Mouse (Mus musculus): Measurements from ENCODE around the gene Abcb6. TPM values are rescaled to one million over a fixed set of nuclear protein-coding genes. Genes with fewer than 3 reads are reported as not detected.
A peak's percentile ranks its signal among the peaks of the same experiment; 100 is the strongest.

Gene Abcb6
- total and polyA plus RNA-seq, 2 experiments from 2014 or later = 17.6 to 36.0 TPM

DNA sequence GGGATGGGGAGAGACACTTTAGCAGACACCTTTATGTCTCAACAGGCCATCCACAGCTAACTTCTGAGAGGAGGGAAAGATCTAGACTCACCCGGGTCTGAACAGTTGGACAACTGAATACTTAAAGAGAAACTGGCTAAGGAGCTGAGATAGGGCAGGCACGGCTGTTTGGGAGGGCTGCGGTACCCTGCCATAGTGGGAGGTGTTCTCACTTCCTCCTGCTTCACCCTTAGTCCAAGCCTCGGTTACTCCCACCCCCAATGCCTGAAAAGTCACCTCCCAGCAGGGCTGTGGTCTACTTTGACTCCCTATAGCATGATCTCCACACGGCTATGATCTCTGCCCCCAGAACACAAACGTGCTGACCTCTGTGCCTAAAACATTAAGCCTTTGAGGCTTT is 43.3 kb upstream of the Abcb6 start:
- Histone ChIP-seq H3K36me3 (replicated peaks; ENCODE audit: control insufficient read depth, insufficient read depth, low read length) (no peaks in the 10 kb centered on the region), H3K9ac (replicated peaks; ENCODE audit: low read depth, low read length) (no peak overlapping the region), H3K9me3 (replicated peaks; ENCODE audit: control insufficient read depth, low read length) (no peaks in the 10 kb centered on the region), H3K27ac (ENCODE audit: low read depth) (no peak overlapping the region), H3K4me1 (ENCODE audit: control insufficient read depth, insufficient read depth) (peaks cover 14% of the 10 kb centered on the region; the same call in 1 of the 2 replicates), H3K27me3 (ENCODE audit: control insufficient read depth, insufficient read depth, low read length) (peaks cover 18% of the 10 kb centered on the region; the same call in 1 of the 2 replicates), H3K4me3 (ENCODE audit: low read depth, low read length) (no peak overlapping the region), H3K4me2 (ENCODE audit: low read depth, low read length) (no peak overlapping the region)
- no peak for DNase-seq (ENCODE audit: low spot score)
- TF ChIP-seq CTCF (IDR thresholded peaks at IDR 0.05; ENCODE audit: low read depth) = no peak
- TF ChIP-seq EP300 (IDR thresholded peaks at IDR 0.05; ENCODE audit: low read depth) = no peak
- 48% methylated on average over 6 of the region's 6 CpGs for WGBS
- ATAC-seq (ENCODE audit: insufficient read depth, low read depth) = no peak

- TF ChIP-seq EP300 (IDR thresholded peaks at IDR 0.05; ENCODE audit: low read depth) = no peak
- no peak for TF ChIP-seq CTCF (IDR thresholded peaks at IDR 0.05; ENCODE audit: low read depth)
- ATAC-seq (ENCODE audit: insufficient read depth, low read depth) = no peak
- Histone ChIP-seq H3K4me3 (ENCODE audit: low read depth, low read length) (no peak overlapping the region), H3K4me2 (ENCODE audit: low read depth, low read length) (no peak overlapping the region), H3K9ac (replicated peaks; ENCODE audit: low read depth, low read length) (no peak overlapping the region), H3K9me3 (replicated peaks; ENCODE audit: control insufficient read depth, low read length) (no peaks in the 10 kb centered on the region), H3K36me3 (replicated peaks; ENCODE audit: control insufficient read depth, insufficient read depth, low read length) (no peaks in the 10 kb centered on the region), H3K4me1 (ENCODE audit: control insufficient read depth, insufficient read depth) (peaks cover 14% of the 10 kb centered on the region; the same call in 1 of the 2 replicates), H3K27ac (ENCODE audit: low read depth) (no peak overlapping the region), H3K27me3 (ENCODE audit: control insufficient read depth, insufficient read depth, low read length) (peaks cover 18% of the 10 kb centered on the region; the same call in 1 of the 2 replicates)
- 65% methylated on average over 6 of the region's 6 CpGs for WGBS
- no peak for DNase-seq (ENCODE audit: low spot score)
These were observed 42.7 kb upstream of the Abcb6 start for GRCm38 (mm10) chr1:75222926-75223325.

DNA sequence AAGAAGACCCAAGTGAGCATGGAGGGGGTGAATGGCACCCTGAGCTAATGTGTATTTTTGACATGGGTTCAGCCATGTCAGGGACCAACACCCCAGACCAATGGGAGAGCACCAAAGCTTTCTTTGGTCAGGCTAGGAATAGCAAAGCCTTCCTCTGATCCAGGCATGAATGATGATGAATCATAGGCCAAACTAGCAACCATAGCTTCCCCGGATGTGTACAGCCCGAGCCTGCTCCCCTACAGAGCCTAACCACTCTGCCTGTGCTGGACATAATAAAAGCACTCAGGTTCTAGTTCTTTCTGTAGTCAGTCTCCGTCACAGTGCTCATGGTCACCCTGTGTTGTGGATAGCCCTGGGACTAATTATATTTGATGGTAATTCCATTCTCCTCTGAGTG is 41.3 kb upstream of the Abcb6 start:
- no peak for ATAC-seq (ENCODE audit: insufficient read depth, low read depth)
- no peak overlapping the region for H3K4me3 ChIP-seq (ENCODE audit: low read depth, low read length)

GRCm38 (mm10) chr1:75219531-75219930 is 39.3 kb upstream of the Abcb6 start, which contains the start of gene Tuba4a:
Gene Tuba4a, minus strand, starts transcription at chr1:75219865.
- Histone ChIP-seq H3K27me3 (ENCODE audit: control insufficient read depth, insufficient read depth, low read length) (peaks cover 18% of the 10 kb centered on the region; the same call in 1 of the 2 replicates), H3K9me3 (replicated peaks; ENCODE audit: control insufficient read depth, low read length) (no peaks in the 10 kb centered on the region), H3K27ac (ENCODE audit: low read depth) (peak within 1 kb of the TSS; percentile 82), H3K36me3 (replicated peaks; ENCODE audit: control insufficient read depth, insufficient read depth, low read length) (peaks cover 23% of the 10 kb centered on the region), H3K9ac (replicated peaks; ENCODE audit: low read depth, low read length) (peak within 1 kb of the TSS; percentile 60), H3K4me3 (ENCODE audit: low read depth, low read length) (peak within 1 kb of the TSS; percentile 61), H3K4me1 (ENCODE audit: control insufficient read depth, insufficient read depth) (peaks cover 19% of the 10 kb centered on the region), H3K4me2 (ENCODE audit: low read depth, low read length) (peak within 1 kb of the TSS; percentile 87)
- WGBS = 2% methylated on average over 34 of the region's 34 CpGs
- ATAC-seq (ENCODE audit: insufficient read depth, low read depth) = peak; percentile 33
- DNase-seq (ENCODE audit: low spot score) = no peak
- TF ChIP-seq EP300 (IDR thresholded peaks at IDR 0.05; ENCODE audit: low read depth) (no peak), CTCF (IDR thresholded peaks at IDR 0.05; ENCODE audit: low read depth) (no peak; the same call in 1 of the 2 replicates)

More for the DNA sequence above, 41.3 kb upstream of the Abcb6 start:
- Histone ChIP-seq H3K27me3 (ENCODE audit: control insufficient read depth, insufficient read depth, low read length) (peaks cover 18% of the 10 kb centered on the region; the same call in 1 of the 2 replicates), H3K9me3 (replicated peaks; ENCODE audit: control insufficient read depth, low read length) (no peaks in the 10 kb centered on the region), H3K4me2 (ENCODE audit: low read depth, low read length) (no peak overlapping the region), H3K4me1 (ENCODE audit: control insufficient read depth, insufficient read depth) (peaks cover 19% of the 10 kb centered on the region), H3K27ac (ENCODE audit: low read depth) (no peak overlapping the region), H3K9ac (replicated peaks; ENCODE audit: low read depth, low read length) (no peak overlapping the region), H3K36me3 (replicated peaks; ENCODE audit: control insufficient read depth, insufficient read depth, low read length) (0 out of 2 replicates have a peak, but pooled peaks cover 3% of the 10 kb centered on the region)
- DNase-seq (ENCODE audit: low spot score) = no peak
- WGBS = 74% methylated on average over 3 of the region's 3 CpGs
- TF ChIP-seq CTCF (IDR thresholded peaks at IDR 0.05; ENCODE audit: low read depth) (no peak), EP300 (IDR thresholded peaks at IDR 0.05; ENCODE audit: low read depth) (no peak)

GRCm38 (mm10) chr1:75219078-75219477 is 38.9 kb upstream of the Abcb6 start:
- no peaks in the 10 kb centered on the region for H3K9me3 ChIP-seq (replicated peaks; ENCODE audit: control insufficient read depth, low read length)
- WGBS = under 1% methylated on average over 24 of the region's 24 CpGs
- H3K27ac ChIP-seq (ENCODE audit: low read depth) = peak overlapping the region; percentile 82
- H3K4me3 ChIP-seq (ENCODE audit: low read depth, low read length) = peak overlapping the region; percentile 61
- peaks cover 21% of the 10 kb centered on the region for H3K4me1 ChIP-seq (ENCODE audit: control insufficient read depth, insufficient read depth)
- TF ChIP-seq EP300 (IDR thresholded peaks at IDR 0.05; ENCODE audit: low read depth) = no peak
- TF ChIP-seq CTCF (IDR thresholded peaks at IDR 0.05; ENCODE audit: low read depth) = 0 out of 2 replicates have a peak, but pooled peaks have one; percentile 10
- peaks cover 27% of the 10 kb centered on the region for H3K36me3 ChIP-seq (replicated peaks; ENCODE audit: control insufficient read depth, insufficient read depth, low read length)
- peak; percentile 76 for DNase-seq (ENCODE audit: low spot score)
- H3K27me3 ChIP-seq (ENCODE audit: control insufficient read depth, insufficient read depth, low read length) = peaks cover 18% of the 10 kb centered on the region; the same call in 1 of the 2 replicates
- peak overlapping the region; percentile 60 for H3K9ac ChIP-seq (replicated peaks; ENCODE audit: low read depth, low read length)
- peak; percentile 89 for ATAC-seq (ENCODE audit: insufficient read depth, low read depth)
- H3K4me2 ChIP-seq (ENCODE audit: low read depth, low read length) = peak overlapping the region; percentile 87
